Comparison of ENCODE assay signal across 12 mouse cellular contexts in genomic region chr6:145909943-145910342, GRCm38 (mm10).
"Had no signal": no experiment of that assay in that cellular context is flagged by ENCODE, and none has a peak within 500 bp of the region (broad histone marks: within the 10 kb centered on the region; RNA-seq: fewer than 3 reads in every experiment).

No protein-coding gene starts in this region.

- DNase-seq: kidney, adult 2 months; kidney, postnatal 36 days; left cerebral cortex, postnatal 4 days; liver, postnatal 0 days; lung, embryonic 14.5 days; lung, postnatal 4 days; midbrain, embryonic 14.5 days; retina, postnatal 1 day; right cerebral cortex, postnatal 25 days; thymus, postnatal 25 days had no signal

- ATAC-seq: intestine, postnatal 0 days; liver, postnatal 0 days; lung, postnatal 0 days had no signal
